Mouse (Mus musculus) lung, postnatal 0 days (tissue): ENCODE measurements around the gene Gm20547. TPM values are rescaled to one million over a fixed set of nuclear protein-coding genes. Genes with fewer than 3 reads are reported as not detected.
A peak's percentile ranks its signal among the peaks of the same experiment; 100 is the strongest.

Experiments
- ATAC-seq: fragments of 200-750 bp; cut with Nextera tagmentation; 2 replicates; pipeline ENCODE4 v1.8.0; 2017; ENCODE audit warnings: moderate library complexity
- DNase-seq: peaks from one replicate; pipeline ENCODE4 v3.0.0-alpha.2; 2016; ENCODE audit warnings: low spot score
- H3K27ac ChIP-seq: fragments of 300-500 bp; sonication (generic); 2 replicates; pipeline ENCODE4 v1.5.1; 2014; ENCODE audit warnings: antibody characterized with exemption, mild to moderate bottlenecking, low read length, mixed read lengths
- H3K27me3 ChIP-seq: fragments of 300-500 bp; sonication (generic); replicated peaks from 2 replicates; pipeline ENCODE4 v1.6.1; 2014; ENCODE audit warnings: low read length, mixed read lengths; ENCODE audit not compliant: insufficient read depth
- H3K36me3 ChIP-seq: fragments of 300-500 bp; sonication (generic); 2 replicates; pipeline ENCODE4 v1.6.1; 2014; ENCODE audit warnings: low read length, mixed read lengths; ENCODE audit not compliant: insufficient read depth
- H3K4me1 ChIP-seq: fragments of 300-500 bp; sonication (generic); 2 replicates; pipeline ENCODE4 v1.6.1; 2014; ENCODE audit warnings: antibody characterized with exemption, low read depth, low read length, mixed read lengths; ENCODE audit not compliant: insufficient read depth
- H3K4me2 ChIP-seq: fragments of 300-500 bp; sonication (generic); replicated peaks from 2 replicates; pipeline ENCODE4 v1.6.1; 2014; ENCODE audit warnings: low read depth, mild to moderate bottlenecking, low read length, moderate library complexity, mixed read lengths
- H3K4me3 ChIP-seq: fragments of 300-500 bp; sonication (generic); 2 replicates; pipeline ENCODE4 v1.5.1; 2014; ENCODE audit warnings: low read depth, low read length
- H3K9ac ChIP-seq: fragments of 300-500 bp; sonication (generic); replicated peaks from 2 replicates; pipeline ENCODE4 v1.6.1; 2014; ENCODE audit warnings: low read depth, mild to moderate bottlenecking
- H3K9me3 ChIP-seq: fragments of 300-500 bp; sonication (generic); 2 replicates; pipeline ENCODE4 v1.6.1; 2016; ENCODE audit warnings: low read length, mixed read lengths
- CTCF ChIP-seq: IDR thresholded peaks from 2 replicates; pipeline ENCODE4 v1.5.1; 2016; ENCODE audit warnings: antibody characterized with exemption, mild to moderate bottlenecking
- EP300 ChIP-seq: IDR thresholded peaks from 2 replicates; pipeline ENCODE4 v1.6.1; 2016; ENCODE audit warnings: antibody characterized with exemption, mild to moderate bottlenecking, control low read depth
- WGBS: fragments of 180-500 bp; shearing (Covaris S2); extraction: QIAGEN DNeasy Blood & Tissue Kit; methylation state at CpG from one replicate; pipeline ENCODE4 v1.1.7; 2014; 5-methylcytosine and 5-hydroxymethylcytosine counted together
- polyA plus RNA-seq: library from polyadenylated mRNA; unstranded; fragments of >200 nt; fragmentation: Nextera tagmentation; extraction: Ambion mirVana; gene quantifications from 2 replicates; pipeline ENCODE4 v1.2.1, GENCODE M21; 2015

The Gm20547 gene
- polyA plus RNA-seq, 1 experiment from 2014 or later: not detected

DNA sequence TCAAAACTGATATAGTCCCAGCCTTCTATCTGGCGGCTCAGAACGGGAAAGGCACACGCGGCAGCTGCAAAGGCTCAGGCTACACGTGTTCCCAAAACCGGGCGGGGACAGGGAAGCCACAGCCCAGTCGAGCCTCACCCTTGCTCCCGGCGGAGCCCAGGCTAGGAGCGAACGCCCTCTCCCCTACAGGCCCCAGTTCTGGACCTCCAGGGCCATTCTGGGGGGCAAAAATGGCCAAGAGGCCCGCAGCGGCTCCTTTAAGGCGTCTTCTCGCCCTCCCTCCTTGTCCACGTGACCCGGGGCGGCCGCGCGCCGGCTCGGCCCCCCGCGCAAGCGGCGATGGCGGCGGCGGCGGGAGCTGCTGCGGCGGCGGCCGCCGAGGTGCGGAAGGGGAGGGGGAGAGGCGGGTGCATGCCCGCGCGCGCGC, 16.3 kb upstream of the Gm20547 start, which contains the start of the genes C2 and Ehmt2:
C2 (minus strand) TSS at position 106 of the 427 bp plus-strand sequence.
Ehmt2 (plus strand) TSS at position 310 of the 427 bp plus-strand sequence.
- Histone ChIP-seq H3K4me1 (peaks cover 3% of the 10 kb centered on the region; the same call in 1 of the 2 replicates), H3K36me3 (no peaks in the 10 kb centered on the region), H3K27me3 (no peaks in the 10 kb centered on the region), H3K9me3 (no peaks in the 10 kb centered on the region), H3K4me3 (peak within 1 kb of the TSS; percentile 91), H3K4me2 (peak within 1 kb of the TSS; percentile 86), H3K9ac (peak within 1 kb of the TSS; percentile 85), H3K27ac (peak within 1 kb of the TSS; percentile 92)
- DNase-seq (peak; percentile 85), ATAC-seq (peak; percentile 56)
- 0% methylated on average over 18 of the region's 44 CpGs for WGBS
- TF ChIP-seq CTCF: no peak
- TF ChIP-seq EP300: no peak

GRCm38 (mm10) chr17:34897373-34898159, 15.7 kb upstream of the Gm20547 start:
- Histone ChIP-seq H3K36me3 (no peaks in the 10 kb centered on the region), H3K4me1 (peaks cover 3% of the 10 kb centered on the region; the same call in 1 of the 2 replicates), H3K27me3 (no peaks in the 10 kb centered on the region), H3K4me3 (peak overlapping the region; percentile 91), H3K4me2 (peak overlapping the region; percentile 86), H3K9ac (peak overlapping the region; percentile 85), H3K9me3 (no peaks in the 10 kb centered on the region), H3K27ac (peak overlapping the region; percentile 92)
- WGBS: 9% methylated on average over 10 of the region's 10 CpGs
- peak; percentile 12 for ATAC-seq
- DNase-seq: peak; percentile 88
- TF ChIP-seq EP300 (no peak), CTCF (no peak)

DNA sequence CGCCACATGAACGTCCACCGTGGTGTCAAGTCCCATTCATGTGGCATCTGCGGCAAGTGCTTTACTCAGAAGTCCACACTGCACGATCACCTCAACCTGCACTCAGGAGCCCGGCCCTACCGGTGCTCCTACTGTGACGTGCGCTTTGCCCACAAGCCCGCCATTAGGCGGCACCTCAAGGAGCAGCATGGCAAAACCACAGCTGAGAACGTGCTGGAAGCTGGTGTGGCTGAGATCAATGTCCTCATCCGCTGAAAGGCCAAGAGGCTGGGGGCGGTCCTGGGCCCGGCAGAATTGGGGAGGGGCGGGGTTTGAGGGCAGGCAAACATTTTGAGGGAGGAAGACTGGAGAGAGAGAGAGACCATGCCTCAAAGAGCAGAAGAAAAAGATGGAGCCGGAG, 14.5 kb upstream of the Gm20547 start:
- TF ChIP-seq CTCF (no peak), EP300 (no peak)
- ATAC-seq (no peak), DNase-seq (no peak)
- 81% methylated on average over 17 of the region's 17 CpGs for WGBS
- Histone ChIP-seq H3K4me3 (no peak overlapping the region), H3K4me1 (peaks cover 3% of the 10 kb centered on the region; the same call in 1 of the 2 replicates), H3K27ac (no peak overlapping the region), H3K9me3 (no peaks in the 10 kb centered on the region), H3K27me3 (no peaks in the 10 kb centered on the region), H3K36me3 (no peaks in the 10 kb centered on the region), H3K4me2 (no peak overlapping the region), H3K9ac (no peak overlapping the region)

DNA sequence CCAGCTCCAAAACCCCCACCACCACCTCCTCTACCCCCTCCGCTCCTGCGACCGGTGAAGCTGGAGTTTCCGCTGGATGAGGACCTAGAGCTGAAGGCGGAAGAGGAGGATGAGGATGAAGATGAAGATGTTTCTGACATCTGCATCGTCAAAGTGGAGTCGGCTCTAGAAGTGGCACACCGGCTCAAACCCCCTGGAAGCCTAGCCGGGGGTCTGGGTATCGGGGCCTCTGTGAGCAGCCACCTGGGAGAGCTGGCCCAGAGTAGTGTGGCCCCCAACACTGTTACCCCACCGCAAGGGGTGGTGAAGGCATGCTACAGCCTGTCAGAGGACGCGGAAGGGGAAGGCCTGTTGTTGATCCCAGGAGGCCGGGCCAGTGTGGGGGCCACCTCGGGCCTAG, 13.9 kb upstream of the Gm20547 start:
- Histone ChIP-seq H3K27me3 (no peaks in the 10 kb centered on the region), H3K4me2 (no peak overlapping the region), H3K27ac (no peak overlapping the region), H3K9ac (no peak overlapping the region), H3K9me3 (no peaks in the 10 kb centered on the region), H3K4me1 (peaks cover 3% of the 10 kb centered on the region; the same call in 1 of the 2 replicates), H3K4me3 (no peak overlapping the region), H3K36me3 (no peaks in the 10 kb centered on the region)
- WGBS: 94% methylated on average over 13 of the region's 15 CpGs
- no peak for TF ChIP-seq CTCF
- no peak for TF ChIP-seq EP300
- DNase-seq: no peak
- ATAC-seq: no peak

GRCm38 (mm10) chr17:34894801-34895530, 13.1 kb upstream of the Gm20547 start:
- Histone ChIP-seq H3K4me2 (peak overlapping the region; percentile 97), H3K4me1 (peaks cover 3% of the 10 kb centered on the region; the same call in 1 of the 2 replicates)
- no peak for TF ChIP-seq EP300
- no peak for TF ChIP-seq CTCF

GRCm38 (mm10) chr17:34894074-34894597, 12.3 kb upstream of the Gm20547 start:
- peak overlapping the region; percentile 97 for H3K4me2 ChIP-seq
- 4% methylated on average over 39 of the region's 51 CpGs for WGBS
- H3K4me1 ChIP-seq: peaks cover 3% of the 10 kb centered on the region; the same call in 1 of the 2 replicates
- H3K36me3 ChIP-seq: no peaks in the 10 kb centered on the region
- ATAC-seq (peak; percentile 89), DNase-seq (peak; percentile 97)
- TF ChIP-seq EP300 (no peak), CTCF (no peak; the same call in 1 of the 2 replicates)
- peak overlapping the region; percentile 51 for H3K9ac ChIP-seq
- H3K9me3 ChIP-seq: no peaks in the 10 kb centered on the region
- H3K4me3 ChIP-seq: peak overlapping the region; percentile 71
- no peaks in the 10 kb centered on the region for H3K27me3 ChIP-seq
- peak overlapping the region; percentile 66 for H3K27ac ChIP-seq

More at GRCm38 (mm10) chr17:34894801-34895530, 13.1 kb upstream of the Gm20547 start:
- DNase-seq (peak; percentile 47), ATAC-seq (no peak)
- Histone ChIP-seq H3K9ac (peak overlapping the region; percentile 51), H3K4me3 (peak overlapping the region; percentile 71), H3K36me3 (no peaks in the 10 kb centered on the region), H3K9me3 (no peaks in the 10 kb centered on the region), H3K27ac (peak overlapping the region; percentile 66), H3K27me3 (no peaks in the 10 kb centered on the region)
- WGBS: 14% methylated on average over 29 of the region's 51 CpGs
